ENCODE assay signal across 8 mouse cellular contexts in the genomic region with DNA sequence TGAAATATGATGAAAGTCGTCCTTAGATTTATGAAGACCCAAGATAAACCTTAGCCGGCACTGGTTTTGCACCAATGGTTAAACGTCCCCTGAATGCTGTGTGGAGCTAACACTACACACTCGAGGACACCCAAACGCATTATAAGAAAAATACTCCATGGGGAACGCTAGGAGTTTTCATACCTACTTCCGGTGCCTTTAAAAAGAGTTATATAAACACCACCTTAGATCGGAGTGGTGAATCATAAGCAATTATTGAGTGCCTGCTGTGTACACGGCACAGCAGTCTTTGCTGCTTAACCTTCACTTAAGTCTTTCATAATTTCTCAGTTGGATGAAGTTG. TPM values are rescaled to one million over a fixed set of nuclear protein-coding genes. Genes with fewer than 3 reads are reported as not detected.
DNase-seq lines count a peak whose midpoint lies in the region; ATAC-seq and TF ChIP-seq lines count a peak whose summit lies in the region.

No protein-coding gene starts in this region.

- H3K36me3 ChIP-seq in embryonic facial prominence, embryonic 10.5 days (replicated peaks) = no peaks in the 10 kb centered on the region
- no peaks in the 10 kb centered on the region for H3K36me3 ChIP-seq in intestine, embryonic 15.5 days
- no peaks in the 10 kb centered on the region for H3K36me3 ChIP-seq in neural tube, embryonic 12.5 days

- peak overlapping the region; percentile 78 for H3K4me2 ChIP-seq in intestine, embryonic 15.5 days (replicated peaks)
- H3K4me2 ChIP-seq in neural tube, embryonic 12.5 days (replicated peaks) = peak overlapping the region; percentile 79

- peaks cover 36% of the 10 kb centered on the region for H3K4me1 ChIP-seq in embryonic facial prominence, embryonic 10.5 days
- H3K4me1 ChIP-seq in intestine, embryonic 15.5 days (replicated peaks) = 0 out of 2 replicates have a peak, but pooled peaks cover 2% of the 10 kb centered on the region
- peaks cover 20% of the 10 kb centered on the region for H3K4me1 ChIP-seq in neural tube, embryonic 12.5 days

- H3K27ac ChIP-seq in layer of hippocampus, adult 2 months = peak overlapping the region; percentile 100
- H3K27ac ChIP-seq in embryonic facial prominence, embryonic 10.5 days (replicated peaks) = peak overlapping the region; percentile 100
- peak overlapping the region; percentile 100 for H3K27ac ChIP-seq in intestine, embryonic 15.5 days
- peak overlapping the region; percentile 100 for H3K27ac ChIP-seq in neural tube, embryonic 12.5 days

- TF ChIP-seq CTCF in layer of hippocampus, adult 2 months (conservative IDR thresholded peaks at IDR 0.05) = no peak

- no peak for ATAC-seq in intestine, embryonic 15.5 days
- ATAC-seq in neural tube, embryonic 12.5 days (ENCODE audit: low FRiP score, low read depth) = no peak

- peak overlapping the region; percentile 59 for H3K4me3 ChIP-seq in layer of hippocampus, adult 2 months
- H3K4me3 ChIP-seq in embryonic facial prominence, embryonic 10.5 days = peak overlapping the region; percentile 97
- H3K4me3 ChIP-seq in intestine, embryonic 15.5 days (replicated peaks) = peak overlapping the region; percentile 94
- peak overlapping the region; percentile 90 for H3K4me3 ChIP-seq in neural tube, embryonic 12.5 days

- H3K9me3 ChIP-seq in embryonic facial prominence, embryonic 10.5 days = no peaks in the 10 kb centered on the region
- no peaks in the 10 kb centered on the region for H3K9me3 ChIP-seq in intestine, embryonic 15.5 days
- H3K9me3 ChIP-seq in neural tube, embryonic 12.5 days = no peaks in the 10 kb centered on the region

- WGBS in embryonic facial prominence, embryonic 10.5 days = 11% methylated on average over 9 of the region's 9 CpGs
- 4% methylated on average over 9 of the region's 9 CpGs for WGBS in intestine, embryonic 15.5 days
- 9% methylated on average over 9 of the region's 9 CpGs for WGBS in neural tube, embryonic 12.5 days

- DNase-seq in layer of hippocampus, adult 2 months (ENCODE audit: low spot score in 2 of 2) = no peak
- no peak for DNase-seq in layer of hippocampus, adult 9-11 months
- DNase-seq in embryonic facial prominence, embryonic 10.5 days (ENCODE audit: low spot score) = no peak
- DNase-seq in cerebellum, postnatal 14 days = no peak
- DNase-seq in cerebellum, postnatal 36 days = no peak
- no peak for DNase-seq in spleen, postnatal 10 days (ENCODE audit: low spot score in 2 of 2)

- H3K27me3 ChIP-seq in embryonic facial prominence, embryonic 10.5 days (replicated peaks; ENCODE audit: low read depth, poor library complexity, severe bottlenecking) = 0 out of 2 replicates have a peak, but pooled peaks cover 4% of the 10 kb centered on the region
- no peaks in the 10 kb centered on the region for H3K27me3 ChIP-seq in intestine, embryonic 15.5 days (replicated peaks)
- no peaks in the 10 kb centered on the region for H3K27me3 ChIP-seq in neural tube, embryonic 12.5 days (replicated peaks)

- peak overlapping the region; percentile 99 for H3K9ac ChIP-seq in intestine, embryonic 15.5 days
- H3K9ac ChIP-seq in neural tube, embryonic 12.5 days = peak overlapping the region; percentile 100

RNA-seq across cellular contexts. Expression of a gene that starts 0.7 kb away (rescaled TPM):
- total RNA-seq in layer of hippocampus, adult 2 months (2021) = 100 to 1,000 TPM; 114 to 119 TPM
- 12.4 and 12.7 TPM in 2 replicates for polyA plus RNA-seq in embryonic facial prominence, embryonic 10.5 days (2016; fragmentation: Nextera tagmentation; extraction: Ambion mirVana)
- 7.4 and 9.1 TPM in 2 replicates for polyA plus RNA-seq in intestine, embryonic 15.5 days (2015; fragmentation: Nextera tagmentation; extraction: Ambion mirVana)
- polyA plus RNA-seq in neural tube, embryonic 12.5 days (2016; fragmentation: Nextera tagmentation; extraction: Ambion mirVana) = 18.6 and 18.7 TPM in 2 replicates
